Mouse (Mus musculus) left cerebral cortex, postnatal 25 days (tissue): ENCODE results near the gene Uggt1. TPM values are rescaled to one million over a fixed set of nuclear protein-coding genes. Genes with fewer than 3 reads are reported as not detected.

Source experiments
- DNase-seq, 2 experiments: peaks; one replicate each; pipeline ENCODE4 v3.0.0; 2022; ENCODE audit warnings: low spot score in 2 of 2, mixed read lengths in 1 of 2
- intact Hi-C: fragments of 180-260 bp; cut with DNase I; formaldehyde crosslinking; loops from one replicate; pipeline ENCODE4 v1.15.1; 2025
- total RNA-seq, 2 experiments: library from RNA; stranded (reverse); gene quantifications; 2 replicates each; pipeline ENCODE4 v1.2.3; 2021

The Uggt1 gene
- total RNA-seq, result 10 to 100 TPM; 48.7 to 51.7 TPM

DNA sequence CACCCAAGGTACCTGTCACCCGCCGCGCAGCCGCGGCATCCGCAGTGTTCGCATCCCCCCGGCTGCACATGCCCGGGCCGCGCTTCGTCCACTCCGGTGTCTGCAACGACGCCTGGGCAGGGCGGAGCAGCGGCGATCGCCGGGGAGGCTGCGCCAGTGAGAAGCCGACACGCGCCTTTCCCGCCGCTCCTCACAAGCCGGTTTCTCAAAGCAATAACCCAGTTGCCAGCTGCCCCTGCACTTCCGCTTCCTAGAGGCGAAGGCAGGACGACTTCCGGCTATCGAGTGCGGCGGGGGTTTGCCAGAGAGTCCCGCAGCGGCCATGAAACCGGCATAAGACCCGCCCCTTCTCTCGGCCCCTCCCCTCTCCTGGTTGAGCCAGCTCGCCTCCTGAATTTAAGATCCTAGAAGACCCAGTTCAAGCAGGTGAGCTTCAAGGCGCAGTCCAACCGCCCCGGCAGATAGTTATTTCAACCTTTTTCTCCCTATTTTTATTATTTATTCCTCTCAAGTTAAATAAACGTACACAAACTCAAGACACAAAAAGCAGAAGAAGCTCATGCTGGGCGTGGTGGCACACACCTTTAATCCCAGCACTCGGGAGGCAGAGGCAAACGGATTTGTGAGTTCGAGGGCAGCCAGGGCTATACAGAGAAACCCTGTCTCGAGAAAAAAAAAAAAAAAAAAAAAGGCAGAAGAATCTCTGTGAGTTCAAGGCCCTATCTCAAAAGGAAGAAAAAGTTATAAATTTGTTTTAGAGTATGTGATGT is at the start of gene Uggt1:
Gene Uggt1, minus strand, starts transcription at position 663 of the 770 bp plus-strand sequence.
- intact Hi-C loops, result no loop called here
- peak; percentile 91 to 97 for DNase-seq

DNA sequence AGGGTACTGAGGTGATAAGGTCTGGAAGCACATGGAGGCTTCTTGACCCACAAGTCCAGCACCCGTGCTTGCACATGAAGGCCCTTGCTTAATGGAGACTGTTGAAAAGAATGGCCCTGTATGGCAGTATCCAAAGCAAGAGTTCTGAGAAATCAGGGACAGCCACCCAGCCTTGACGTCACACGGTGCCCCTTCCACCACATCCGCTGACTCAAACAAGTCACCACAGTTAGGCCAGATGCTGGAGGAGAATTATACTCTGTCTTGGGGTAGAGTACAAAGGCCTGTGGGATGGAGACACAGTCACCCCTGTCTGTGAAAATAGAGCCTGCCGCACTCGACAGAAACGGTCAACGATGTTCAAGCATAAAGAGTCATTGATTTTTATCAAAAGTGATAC is 49.0 kb upstream of the Uggt1 start:
- DNase-seq, result no peak
- intact Hi-C loops, result no loop called here

DNA sequence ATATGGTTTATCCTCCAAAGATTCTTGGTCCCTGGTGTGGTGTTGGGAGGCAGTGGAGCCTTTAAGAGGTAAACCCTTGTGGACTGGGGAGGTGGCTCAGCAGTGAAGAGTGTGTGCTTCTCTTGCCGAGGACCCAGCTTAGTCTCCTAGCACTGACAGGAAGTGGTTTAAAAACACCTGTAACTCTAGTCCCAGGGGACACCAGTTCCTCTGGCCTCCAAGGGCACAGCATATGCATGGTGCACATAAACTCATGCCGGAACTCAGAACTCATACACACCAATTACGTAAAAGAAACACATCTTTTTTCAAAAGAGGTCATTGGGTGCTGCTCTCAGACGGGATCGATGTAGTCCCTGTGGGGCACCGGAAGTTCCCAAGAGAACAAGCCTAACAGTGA is 37.3 kb upstream of the Uggt1 start:
- DNase-seq, result no peak
- intact Hi-C loops, result no loop called here

DNA sequence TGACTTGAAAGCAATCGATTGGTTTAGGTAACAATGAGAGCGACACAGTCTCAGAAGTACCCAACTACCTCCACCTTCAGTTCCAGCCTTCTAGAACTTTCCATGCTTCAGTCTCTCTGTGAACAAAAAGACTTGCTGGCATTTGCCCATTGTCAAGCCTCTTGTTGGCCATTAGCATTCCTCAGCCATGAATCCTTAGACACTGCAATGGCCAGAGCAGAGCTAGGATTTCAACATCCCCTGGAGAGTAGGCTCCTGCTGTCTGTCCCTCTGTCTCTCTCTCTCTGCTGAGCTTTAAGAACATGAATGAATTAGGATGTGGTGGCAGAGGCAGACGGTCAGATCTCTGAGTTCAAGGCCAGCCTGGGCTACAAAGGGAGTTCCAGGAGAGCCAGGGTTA is 36.4 kb upstream of the Uggt1 start:
- DNase-seq, result no peak
- intact Hi-C loops, result no loop called here

DNA sequence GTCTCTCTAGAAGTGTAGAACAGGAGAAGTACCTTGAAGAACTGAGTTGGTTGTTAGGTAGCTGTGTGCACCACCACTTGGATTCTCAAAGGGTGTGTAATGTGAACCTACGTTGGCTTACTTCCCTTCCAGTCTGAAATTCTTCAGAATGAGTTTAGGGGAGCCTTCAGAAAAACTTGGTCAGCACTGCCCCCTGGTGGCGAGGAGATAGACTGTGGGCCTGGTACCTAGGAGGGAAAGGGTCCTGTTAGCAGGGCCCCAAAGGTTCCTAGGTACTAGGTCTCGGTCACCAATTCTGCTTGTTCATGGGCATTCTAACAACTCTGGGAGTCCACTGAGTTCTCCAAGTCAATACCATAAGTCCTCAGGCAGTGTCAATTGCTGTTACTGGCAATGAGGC is 34.7 kb upstream of the Uggt1 start:
- DNase-seq, result peak; percentile 76
- intact Hi-C loops, result loop anchor here (5.0 kb wide), 1 partner anchor 1387 kb away; no protein-coding TSS in a partner anchor

DNA sequence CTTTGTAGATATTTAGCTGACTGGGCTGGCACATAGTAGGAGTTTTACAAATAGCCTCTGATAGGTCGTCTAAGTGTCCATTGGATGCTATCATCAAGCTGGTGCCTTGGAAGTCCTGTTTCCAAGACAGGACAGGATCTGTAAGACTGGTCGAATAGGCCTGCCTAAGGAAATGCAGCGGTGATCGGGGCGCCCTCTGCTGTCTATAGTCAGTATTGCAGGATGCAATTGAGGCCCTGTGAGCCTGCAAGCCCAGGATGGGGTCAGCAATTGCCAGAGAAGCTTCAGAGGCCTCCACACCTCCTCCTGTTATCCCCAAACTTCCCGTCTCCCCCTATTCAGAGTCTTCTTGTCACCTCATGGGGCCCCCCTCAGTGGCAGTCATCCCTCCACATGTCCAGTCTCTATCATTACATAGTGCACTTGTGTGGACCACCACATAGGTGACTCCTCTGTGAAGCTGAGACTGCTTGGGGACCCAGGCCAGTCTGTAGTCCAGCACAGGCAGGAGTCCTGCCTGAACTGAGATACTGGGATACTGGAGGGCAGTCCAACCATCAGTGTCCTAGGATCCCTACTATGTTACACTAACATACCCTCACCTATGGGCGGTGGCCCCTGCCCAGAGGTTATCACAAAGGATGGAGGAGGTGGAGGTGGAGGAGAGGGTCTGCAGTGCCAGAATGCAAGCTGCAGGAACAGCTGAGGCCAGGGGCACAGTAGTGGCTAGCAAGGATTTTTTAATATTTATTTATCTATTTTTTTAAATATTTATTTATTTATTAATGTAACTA is 32.9 kb upstream of the Uggt1 start:
- intact Hi-C loops, result loop anchor here (2.0 to 5.0 kb wide), 2 partner anchors 21 to 1385 kb away; no protein-coding TSS in a partner anchor
- peak; percentile 66 to 68 for DNase-seq

DNA sequence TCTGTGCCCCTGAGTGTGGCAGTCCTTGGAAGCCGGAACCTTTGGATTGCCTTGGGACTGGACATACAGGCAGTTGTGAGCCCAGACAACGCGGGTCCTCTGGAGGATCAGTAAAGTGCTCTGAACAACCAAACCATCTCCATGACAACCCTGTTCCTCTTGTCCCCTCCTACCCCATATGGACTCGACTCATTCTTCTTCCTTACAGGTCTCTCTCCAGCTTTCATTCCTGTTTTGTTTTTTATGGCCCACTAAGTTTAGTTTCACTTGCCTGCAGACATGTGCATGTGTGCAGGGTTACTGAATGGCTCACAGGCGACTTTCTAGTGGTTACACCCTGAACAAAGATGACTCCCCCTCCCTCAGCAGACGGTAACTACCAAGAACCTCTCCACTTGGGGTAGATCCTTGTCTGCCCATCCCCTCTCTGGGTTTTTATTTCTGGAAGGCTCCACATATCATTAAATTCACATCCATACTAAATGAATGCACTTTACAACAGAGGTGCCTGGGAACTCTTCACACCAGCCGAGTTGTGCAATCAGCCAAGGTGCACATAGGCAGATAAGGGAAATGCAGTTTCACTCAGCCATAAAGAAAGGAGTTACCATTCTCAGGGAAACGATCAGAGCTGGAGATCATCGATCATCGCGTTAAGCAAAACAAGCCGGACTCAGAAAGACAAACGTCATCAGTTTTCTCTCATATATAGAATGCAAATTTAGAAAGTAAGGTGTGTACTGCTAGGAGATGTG is 31.3 kb upstream of the Uggt1 start:
- no peak for DNase-seq
- intact Hi-C loops, result loop anchor here (2.0 to 5.0 kb wide), 2 partner anchors 19 to 1384 kb away; no protein-coding TSS in a partner anchor

DNA sequence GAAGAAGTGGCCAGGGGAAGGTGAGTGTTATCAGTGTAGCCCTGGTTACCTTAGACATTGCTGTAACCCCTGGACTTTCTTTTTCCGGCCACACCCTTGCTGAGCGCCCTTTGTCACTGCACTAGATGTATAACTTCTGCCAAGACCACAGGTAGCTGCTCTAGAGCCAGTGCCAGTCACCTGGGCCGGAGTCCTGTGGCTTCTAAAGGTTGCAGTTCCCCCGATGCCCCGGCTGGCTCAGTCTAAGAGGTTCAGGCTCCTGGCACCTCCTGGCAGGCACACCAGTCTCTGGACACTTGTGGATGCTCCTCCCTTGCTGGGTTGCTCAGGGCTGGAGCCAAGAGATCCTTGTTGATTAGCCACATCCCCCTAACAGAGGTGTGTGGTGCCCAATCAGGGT is 29.9 kb upstream of the Uggt1 start, which contains the start of gene Neurl3:
Gene Neurl3, minus strand, starts transcription at position 225 of the 400 bp plus-strand sequence.
- intact Hi-C loops, result no loop called here
- DNase-seq, result no peak

DNA sequence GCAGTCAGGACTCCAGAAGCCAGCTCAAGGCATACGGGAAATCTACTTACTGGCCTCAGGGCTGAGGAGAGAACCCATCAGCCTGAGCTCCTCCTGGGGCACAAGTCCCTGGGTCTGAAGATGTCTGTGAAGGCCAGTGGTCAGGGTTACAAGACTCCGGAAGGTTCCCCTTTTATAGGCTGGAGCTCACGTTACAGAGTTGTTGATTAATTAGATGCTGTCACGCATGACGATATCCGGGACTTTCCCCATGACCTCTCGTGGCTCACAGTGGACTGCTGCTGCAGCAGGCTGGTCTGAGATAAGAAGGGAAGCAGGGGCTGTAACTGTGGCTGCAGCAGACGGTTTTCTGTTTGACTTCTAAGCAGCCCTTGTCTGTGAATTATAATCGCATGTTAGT is 28.8 kb upstream of the Uggt1 start:
- no peak for DNase-seq
- intact Hi-C loops, result no loop called here

DNA sequence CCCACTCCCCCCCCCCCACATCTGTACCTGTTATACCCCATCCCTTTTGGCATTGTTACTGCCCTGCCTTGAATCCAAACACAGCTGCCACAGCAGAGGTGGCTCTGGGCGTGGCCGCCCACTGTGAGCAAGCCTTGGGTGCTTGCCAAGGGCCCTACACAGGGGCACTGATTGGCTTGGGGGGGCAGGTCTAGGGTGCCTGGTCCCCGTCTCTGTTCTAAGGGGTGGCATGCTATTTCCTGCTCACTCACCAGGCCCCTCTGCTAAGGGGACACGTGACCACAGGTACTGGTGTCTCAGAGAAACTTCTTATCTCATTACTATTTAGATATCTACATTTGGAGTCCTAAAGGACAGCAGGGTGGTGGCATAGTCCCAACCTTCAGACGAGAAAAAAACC is 28.0 kb upstream of the Uggt1 start:
- no peak for DNase-seq
- intact Hi-C loops, result no loop called here

DNA sequence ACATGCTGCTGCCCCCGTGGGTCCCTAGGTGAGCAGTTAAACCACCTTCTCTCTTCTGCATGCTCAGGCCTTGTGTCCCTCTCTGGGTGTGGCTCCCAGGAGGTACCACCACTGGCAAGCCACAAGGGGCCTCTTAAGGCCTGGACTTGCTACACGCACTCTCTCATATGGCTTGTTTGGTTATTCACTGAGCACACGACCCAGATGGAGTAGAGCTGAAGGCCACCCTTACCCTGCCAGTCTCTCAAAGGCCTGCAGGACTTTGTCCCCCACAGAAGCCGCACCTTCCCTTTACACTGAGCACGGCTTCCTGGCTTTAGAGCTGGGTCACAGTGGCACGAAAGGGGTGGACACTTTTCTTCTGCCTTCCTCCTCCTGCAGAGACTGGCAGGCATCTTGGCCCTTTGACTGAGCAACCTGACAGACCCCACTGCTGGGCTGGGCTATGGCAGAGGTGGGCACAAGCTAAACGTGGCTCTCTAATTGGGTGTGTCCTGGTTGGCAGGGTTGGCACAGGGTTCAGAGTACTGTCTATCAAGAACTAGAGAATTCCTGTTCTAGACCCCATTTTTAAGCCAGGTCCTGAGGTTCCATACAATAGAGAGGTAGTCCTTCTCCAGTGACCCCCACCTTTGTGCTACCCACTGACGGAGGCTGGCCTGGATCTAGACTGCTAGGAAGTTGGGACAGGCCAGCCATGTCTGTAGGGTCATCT is 27.2 kb upstream of the Uggt1 start:
- no peak for DNase-seq
- intact Hi-C loops, result no loop called here

DNA sequence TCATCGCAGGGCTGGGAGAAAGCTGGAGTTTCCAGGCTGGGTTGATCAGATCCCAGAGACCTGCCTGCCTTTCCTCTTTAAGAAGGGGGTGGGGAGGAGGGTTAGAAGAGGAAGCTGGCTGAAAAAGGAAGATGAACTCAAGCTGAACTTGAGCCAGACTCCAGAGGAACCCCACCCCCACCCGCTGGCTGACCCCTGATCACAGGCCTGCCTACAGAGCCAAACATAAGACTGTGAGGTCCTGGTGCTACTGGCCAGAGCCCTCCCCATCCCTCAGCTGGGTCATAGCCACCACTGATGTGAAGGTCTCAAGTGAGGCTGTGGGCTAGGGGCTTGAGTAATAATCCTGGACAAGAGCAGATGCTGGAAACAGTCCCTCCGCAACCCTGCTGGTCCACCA is 26.1 kb upstream of the Uggt1 start:
- intact Hi-C loops, result no loop called here
- no peak for DNase-seq

DNA sequence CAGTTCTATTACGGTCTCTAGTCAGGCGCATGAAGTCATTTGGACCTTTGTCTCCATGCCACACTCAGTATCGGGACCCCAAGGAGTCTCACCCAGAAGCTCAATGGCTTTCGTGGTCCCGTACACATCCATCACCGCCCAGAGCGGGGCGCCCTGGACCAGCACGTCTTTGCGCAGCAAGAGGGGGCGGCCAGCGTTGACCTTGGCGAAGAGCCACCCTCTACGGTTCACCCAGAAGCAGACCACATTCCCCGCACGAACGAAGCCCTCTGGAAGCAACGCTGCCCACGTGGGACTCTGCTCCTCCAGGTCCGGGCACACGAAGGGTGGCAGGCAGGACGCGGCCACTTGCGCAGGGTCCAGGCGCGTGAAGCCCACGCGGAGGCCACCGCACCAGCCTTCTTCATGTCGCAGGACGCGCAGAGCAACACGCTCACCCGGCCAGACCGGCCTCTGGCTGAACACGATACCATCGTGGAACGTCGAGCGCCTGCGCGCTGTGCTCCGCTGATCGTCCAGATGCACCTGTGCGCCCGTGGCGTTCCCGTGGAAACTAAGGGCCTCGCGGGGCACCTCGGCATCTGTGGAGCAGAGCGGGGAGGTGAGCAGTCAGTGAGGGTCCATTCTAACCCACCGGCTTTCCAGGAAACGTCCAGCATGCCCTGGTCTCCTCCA is 24.7 kb upstream of the Uggt1 start:
- no peak for DNase-seq
- intact Hi-C loops, result no loop called here

DNA sequence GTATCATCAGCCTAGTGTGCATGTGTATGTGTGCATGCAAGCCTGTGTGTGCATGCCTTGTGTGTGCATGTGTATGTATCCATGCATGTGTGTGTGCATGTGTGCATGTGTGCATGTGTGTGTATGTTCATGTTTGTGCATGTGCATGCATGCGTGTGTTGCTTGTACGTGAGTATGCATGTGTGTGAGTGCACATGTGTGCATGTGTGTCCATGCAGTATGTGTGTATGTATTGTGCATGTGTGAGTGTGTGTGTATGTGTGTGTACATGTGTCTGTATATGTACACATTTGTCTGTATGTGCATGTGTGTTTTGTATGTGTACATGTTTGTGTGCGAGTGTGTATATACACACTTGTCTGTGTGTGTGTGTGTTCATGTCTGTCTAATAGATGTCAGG is 23.1 kb upstream of the Uggt1 start:
- intact Hi-C loops, result no loop called here

DNA sequence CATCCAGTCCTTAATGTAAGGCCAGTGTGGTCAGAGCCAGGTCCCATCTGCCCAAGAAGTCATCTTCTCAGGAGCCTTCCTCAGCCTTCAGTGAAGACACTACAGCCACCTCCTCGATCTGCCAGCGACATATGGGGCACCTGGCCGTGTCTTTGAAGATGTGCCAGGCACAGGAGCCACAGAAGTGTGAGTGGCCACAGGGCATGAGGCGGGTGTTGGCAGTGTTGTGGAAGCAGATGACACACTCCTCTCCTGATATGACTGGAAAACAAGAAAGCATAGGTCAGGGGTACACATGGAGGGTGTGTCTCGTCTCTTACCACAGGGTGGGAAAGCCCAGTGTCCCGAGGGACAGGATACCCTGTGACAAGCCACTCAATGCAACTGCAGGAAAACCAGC is 21.8 kb upstream of the Uggt1 start:
- intact Hi-C loops, result no loop called here

More for the DNA sequence above, 23.1 kb upstream of the Uggt1 start:
- no peak for DNase-seq

DNA sequence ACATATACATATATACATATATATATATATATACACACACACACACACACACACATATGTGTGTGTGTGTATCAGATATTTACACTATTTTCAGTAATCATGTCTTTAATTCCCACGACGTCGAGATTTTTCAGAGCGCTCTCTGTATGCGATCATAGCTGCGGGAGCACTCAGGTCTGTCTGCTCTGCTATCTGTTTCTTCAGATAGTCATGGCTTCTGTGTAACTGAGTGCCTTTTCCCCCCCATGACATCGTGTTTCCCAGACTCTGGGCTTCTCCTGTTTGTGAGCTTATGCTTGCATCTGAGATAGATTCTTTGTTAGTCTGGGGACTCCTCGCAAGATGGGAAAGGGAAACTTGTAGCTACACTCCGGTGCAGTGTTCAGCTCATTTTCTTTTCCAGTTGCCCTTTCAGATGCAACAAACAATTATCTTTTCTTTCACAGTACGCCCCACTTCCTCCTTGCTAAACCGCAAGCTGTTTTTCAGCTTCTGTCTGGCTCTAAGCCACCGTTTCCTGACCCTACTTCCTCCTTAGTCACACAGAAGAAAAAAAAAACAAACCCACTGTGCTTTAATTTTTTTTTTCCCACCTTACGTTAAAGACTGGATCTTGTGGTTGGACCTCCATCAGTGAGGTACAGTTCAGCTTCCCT is 19.4 kb upstream of the Uggt1 start:
- peak in 1 of 2 experiments; percentile 42 for DNase-seq
- intact Hi-C loops, result no loop called here

More for the DNA sequence above, 21.8 kb upstream of the Uggt1 start:
- DNase-seq, result no peak

DNA sequence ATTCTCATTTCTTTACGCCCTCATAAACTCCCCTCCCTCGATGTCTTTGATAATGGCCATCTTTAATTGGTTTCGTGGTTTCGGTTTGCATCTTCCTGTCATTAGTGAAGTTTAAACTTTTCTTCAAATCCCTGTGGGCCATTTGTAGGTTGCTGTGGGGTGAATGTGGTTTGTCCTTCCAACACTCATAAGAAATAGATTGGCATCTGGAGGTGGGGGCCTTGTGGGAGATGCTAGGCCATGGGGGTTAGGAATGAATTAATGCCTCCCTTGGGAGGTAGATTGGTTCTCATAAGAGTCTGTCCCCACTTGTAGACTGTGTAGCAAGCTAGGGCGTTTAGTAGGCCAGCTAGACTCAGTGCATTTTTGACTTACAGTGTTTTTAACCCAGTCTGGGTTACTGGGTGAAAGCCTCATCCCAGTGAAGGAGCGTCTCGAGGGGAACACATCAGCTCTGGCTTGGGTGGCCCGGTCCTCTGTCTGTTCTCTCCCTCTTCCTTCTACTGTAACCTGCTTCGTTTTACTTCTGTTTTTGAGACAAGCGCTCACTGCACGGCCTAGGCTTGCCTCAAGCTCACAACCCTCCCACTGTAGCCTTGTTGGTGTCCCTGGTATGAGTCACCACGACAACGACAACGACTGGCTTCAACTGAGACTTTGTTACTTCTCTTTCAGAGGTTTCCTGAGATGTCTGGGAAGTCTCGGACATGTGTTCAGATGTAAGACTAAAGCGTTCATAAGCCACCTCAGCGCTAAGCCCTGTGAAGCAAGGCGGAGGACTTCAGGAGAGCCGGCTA is 17.4 kb upstream of the Uggt1 start:
- peak in 1 of 2 experiments; percentile 39 for DNase-seq
- intact Hi-C loops, result no loop called here

DNA sequence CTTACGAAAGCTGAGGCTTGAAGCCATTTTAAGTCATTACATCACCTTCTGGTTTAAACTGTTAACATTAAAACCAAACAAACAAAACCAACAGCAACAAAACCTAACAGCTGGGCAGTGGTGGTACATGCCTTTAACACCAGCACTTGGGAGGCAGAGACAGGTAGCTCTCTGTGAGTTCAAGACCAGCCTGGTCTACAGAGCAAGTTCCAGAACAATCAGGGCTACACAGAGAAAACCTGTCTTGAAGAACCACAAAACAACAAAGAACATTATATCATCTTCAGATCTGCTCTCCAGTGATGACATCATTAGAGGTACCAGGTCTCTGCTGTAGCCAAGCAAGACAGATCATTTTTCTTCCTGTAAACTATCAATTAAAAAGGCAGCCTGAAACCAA is 15.9 kb upstream of the Uggt1 start:
- intact Hi-C loops, result no loop called here
- DNase-seq, result no peak
